Mouse (Mus musculus) embryonic facial prominence, embryonic 11.5 days (tissue): ENCODE results near the gene Mt4. TPM values are rescaled to one million over a fixed set of nuclear protein-coding genes. Genes with fewer than 3 reads are reported as not detected.
A peak's percentile ranks its signal among the peaks of the same experiment; 100 is the strongest.

Experiments used
- ATAC-seq: fragments of 200-750 bp; cut with Nextera tagmentation; replicated peaks from 2 replicates; pipeline ENCODE4 v1.8.0; 2017; ENCODE audit warnings: low read depth; ENCODE audit not compliant: insufficient number of reproducible peaks, low FRiP score, low TSS enrichment
- DNase-seq: peaks from one replicate; pipeline ENCODE4 v3.0.0-alpha.2; 2015; ENCODE audit warnings: low spot score
- H3K27ac ChIP-seq: fragments of 300-500 bp; sonication (generic); replicated peaks from 2 replicates; pipeline ENCODE4 v1.5.1; 2014; ENCODE audit warnings: mild to moderate bottlenecking, low read depth, low read length, control low read depth
- H3K27me3 ChIP-seq: fragments of 300-500 bp; sonication (generic); 2 replicates; pipeline ENCODE4 v1.6.1; 2014; ENCODE audit warnings: mild to moderate bottlenecking, low read length, moderate library complexity, mixed read lengths; ENCODE audit not compliant: control insufficient read depth, insufficient read depth
- H3K36me3 ChIP-seq: fragments of 300-500 bp; sonication (generic); replicated peaks from 2 replicates; pipeline ENCODE4 v1.6.1; 2014; ENCODE audit warnings: low read depth, mild to moderate bottlenecking, low read length, moderate library complexity, mixed read lengths; ENCODE audit not compliant: control insufficient read depth, insufficient read depth
- H3K4me1 ChIP-seq: fragments of 300-500 bp; sonication (generic); 2 replicates; pipeline ENCODE4 v1.6.1; 2014; ENCODE audit warnings: low read length, mixed read lengths; ENCODE audit not compliant: control insufficient read depth, insufficient read depth
- H3K4me2 ChIP-seq: fragments of 300-500 bp; sonication (generic); 2 replicates; pipeline ENCODE4 v1.6.1; 2014; ENCODE audit warnings: low read depth, mild to moderate bottlenecking, control low read depth, low read length, moderate library complexity
- H3K4me3 ChIP-seq: fragments of 300-500 bp; sonication (generic); 2 replicates; pipeline ENCODE4 v1.5.1; 2014; ENCODE audit warnings: low read depth, low read length, control low read depth
- H3K9ac ChIP-seq: fragments of 300-500 bp; sonication (generic); replicated peaks from 2 replicates; pipeline ENCODE4 v1.6.1; 2014; ENCODE audit warnings: mild to moderate bottlenecking, control low read depth, low read length
- H3K9me3 ChIP-seq: fragments of 300-500 bp; sonication (generic); replicated peaks from 2 replicates; pipeline ENCODE4 v1.6.1; 2016; ENCODE audit warnings: mild to moderate bottlenecking, low read length, inconsistent platforms, mixed read lengths; ENCODE audit not compliant: control insufficient read depth
- WGBS: fragments of 180-500 bp; shearing (Covaris S2); extraction: QIAGEN DNeasy Blood & Tissue Kit; methylation state at CpG from one replicate; pipeline ENCODE4 v1.1.7; 2014; 5-methylcytosine and 5-hydroxymethylcytosine counted together
- polyA plus RNA-seq: library from polyadenylated mRNA; unstranded; fragments of >200 nt; fragmentation: Nextera tagmentation; extraction: Ambion mirVana; gene quantifications from 2 replicates; pipeline ENCODE4 v1.2.1, GENCODE M21; 2014

Gene Mt4
- polyA plus RNA-seq, 1 experiment from 2014 or later, result not detected

GRCm38 (mm10) chr8:94177716-94178390, 40.9 kb downstream of the Mt4 start:
- ATAC-seq (no peak), DNase-seq (no peak)
- WGBS, result 52% methylated on average over 7 of the region's 7 CpGs
- Histone ChIP-seq H3K9me3 (no peaks in the 10 kb centered on the region), H3K9ac (no peak overlapping the region), H3K36me3 (no peaks in the 10 kb centered on the region), H3K4me2 (no peak overlapping the region), H3K4me3 (no peak overlapping the region), H3K27me3 (peaks cover 49% of the 10 kb centered on the region), H3K4me1 (peaks cover 3% of the 10 kb centered on the region), H3K27ac (no peak overlapping the region)

GRCm38 (mm10) chr8:94178857-94179712, 42.1 kb downstream of the Mt4 start, which contains the start of gene Mt1:
TSS of gene Mt1 (plus strand) at chr8:94179082.
- DNase-seq, result peak; percentile 83
- Histone ChIP-seq H3K9me3 (no peaks in the 10 kb centered on the region), H3K27ac (no peak within 1 kb of the TSS), H3K27me3 (peaks cover 54% of the 10 kb centered on the region), H3K4me2 (peak within 1 kb of the TSS; percentile 62), H3K36me3 (no peaks in the 10 kb centered on the region), H3K4me3 (peak within 1 kb of the TSS; percentile 28), H3K4me1 (peaks cover 2% of the 10 kb centered on the region; the same call in 1 of the 2 replicates), H3K9ac (peak within 1 kb of the TSS; percentile 25)
- WGBS, result under 1% methylated on average over 50 of the region's 50 CpGs
- ATAC-seq, result peak; percentile 70

GRCm38 (mm10) chr8:94179713-94180560, 42.9 kb downstream of the Mt4 start:
- H3K4me1 ChIP-seq, result peaks cover 2% of the 10 kb centered on the region; the same call in 1 of the 2 replicates
- peak overlapping the region; percentile 28 for H3K4me3 ChIP-seq
- H3K27ac ChIP-seq, result no peak overlapping the region
- no peaks in the 10 kb centered on the region for H3K36me3 ChIP-seq
- peak overlapping the region; percentile 62 for H3K4me2 ChIP-seq
- no peak for ATAC-seq
- peak overlapping the region; percentile 25; the same call in 1 of the 2 replicates for H3K9ac ChIP-seq
- peaks cover 53% of the 10 kb centered on the region for H3K27me3 ChIP-seq
- H3K9me3 ChIP-seq, result no peaks in the 10 kb centered on the region
- 2% methylated on average over 25 of the region's 25 CpGs for WGBS
- DNase-seq, result no peak

GRCm38 (mm10) chr8:94180561-94180908, 43.5 kb downstream of the Mt4 start:
- 59% methylated on average over 1 of the region's 1 CpGs for WGBS

GRCm38 (mm10) chr8:94182055-94182929, 45.3 kb downstream of the Mt4 start:
- Histone ChIP-seq H3K27ac (no peak overlapping the region), H3K4me1 (peaks cover 2% of the 10 kb centered on the region; the same call in 1 of the 2 replicates), H3K4me3 (no peak overlapping the region), H3K9me3 (no peaks in the 10 kb centered on the region), H3K27me3 (peaks cover 65% of the 10 kb centered on the region), H3K4me2 (peak overlapping the region; percentile 29; the same call in 1 of the 2 replicates), H3K36me3 (no peaks in the 10 kb centered on the region), H3K9ac (no peak overlapping the region)
- WGBS, result 60% methylated on average over 13 of the region's 13 CpGs
- no peak for ATAC-seq
- DNase-seq, result no peak

More at GRCm38 (mm10) chr8:94180561-94180908, 43.5 kb downstream of the Mt4 start:
- peaks cover 53% of the 10 kb centered on the region for H3K27me3 ChIP-seq
- no peak overlapping the region for H3K27ac ChIP-seq
- no peaks in the 10 kb centered on the region for H3K9me3 ChIP-seq
- H3K4me3 ChIP-seq, result no peak overlapping the region
- peaks cover 2% of the 10 kb centered on the region; the same call in 1 of the 2 replicates for H3K4me1 ChIP-seq
- ATAC-seq, result no peak
- no peaks in the 10 kb centered on the region for H3K36me3 ChIP-seq
- no peak for DNase-seq
- H3K4me2 ChIP-seq, result no peak overlapping the region
- H3K9ac ChIP-seq, result no peak overlapping the region

- Histone ChIP-seq H3K4me3 (no peak overlapping the region; the same call in 1 of the 2 replicates), H3K27ac (no peak overlapping the region), H3K9me3 (no peaks in the 10 kb centered on the region), H3K4me2 (peak overlapping the region; percentile 29), H3K36me3 (no peaks in the 10 kb centered on the region), H3K9ac (no peak overlapping the region), H3K27me3 (peaks cover 66% of the 10 kb centered on the region), H3K4me1 (peaks cover 2% of the 10 kb centered on the region; the same call in 1 of the 2 replicates)
- WGBS, result under 1% methylated on average over 16 of the region's 16 CpGs
- DNase-seq (peak; percentile 86), ATAC-seq (peak; percentile 57)
Observed at GRCm38 (mm10) chr8:94183117-94183516, 46.1 kb downstream of the Mt4 start.

GRCm38 (mm10) chr8:94184357-94184843, 47.4 kb downstream of the Mt4 start:
- Histone ChIP-seq H3K27ac (no peak overlapping the region), H3K27me3 (peaks cover 55% of the 10 kb centered on the region), H3K4me3 (no peak overlapping the region), H3K9me3 (no peaks in the 10 kb centered on the region), H3K4me2 (no peak overlapping the region; the same call in 1 of the 2 replicates), H3K9ac (no peak overlapping the region), H3K36me3 (no peaks in the 10 kb centered on the region), H3K4me1 (peaks cover 2% of the 10 kb centered on the region; the same call in 1 of the 2 replicates)
- DNase-seq (no peak), ATAC-seq (0 out of 2 replicates have a peak, but pooled peaks have one; percentile 7)
- WGBS, result 14% methylated on average over 12 of the region's 12 CpGs
